In the genomic region with DNA sequence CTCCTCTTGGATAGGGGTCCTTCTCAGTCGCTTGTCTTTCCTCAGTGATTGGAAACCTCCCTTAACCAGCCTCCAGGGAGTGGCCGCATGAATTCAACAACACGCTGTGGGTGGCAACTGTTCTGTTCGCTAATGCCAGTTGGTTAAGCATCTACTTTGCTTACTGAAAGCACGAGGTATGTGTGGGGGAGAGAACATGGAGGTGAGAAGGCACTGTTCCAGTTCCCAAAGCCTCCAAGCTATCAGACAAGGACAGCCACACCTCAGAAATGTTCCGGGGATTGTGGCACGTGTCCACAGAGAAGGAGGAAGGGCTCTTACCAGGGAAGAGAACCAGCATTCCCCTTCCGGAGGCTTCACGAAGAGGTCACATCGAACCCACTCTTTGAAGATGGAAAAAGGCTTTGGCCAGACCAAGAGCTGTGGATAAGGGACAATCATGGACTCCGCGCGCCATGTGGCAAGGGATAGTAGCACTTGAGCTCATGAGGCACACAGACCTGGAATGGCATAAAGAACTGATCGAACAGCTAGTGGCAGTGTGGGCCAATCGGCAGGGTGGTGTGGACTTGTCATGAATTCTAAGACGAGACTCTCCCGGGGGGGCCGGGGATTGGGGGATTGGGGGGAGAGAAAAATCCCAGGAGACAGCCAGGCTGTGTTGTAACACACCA, we compare ENCODE assay signal across 23 mouse cellular contexts. TPM values are rescaled to one million over a fixed set of nuclear protein-coding genes. Genes with fewer than 3 reads are reported as not detected.
DNase-seq lines count a peak whose midpoint lies in the region.
"Had no signal": no experiment of that assay in that cellular context is flagged by ENCODE, and none has a peak within 500 bp of the region (broad histone marks: within the 10 kb centered on the region; RNA-seq: fewer than 3 reads in every experiment).

No protein-coding gene starts in this region.

- DNase-seq in lung, adult 18-20 months = peak; percentile 36 to 56
- no peak for DNase-seq in lung, postnatal 10 days
- DNase-seq in thymus, postnatal 0 days (ENCODE audit: low spot score) = peak; percentile 13
- DNase-seq in thymus, postnatal 14 days = no peak
- peak; percentile 33 for DNase-seq in brain, adult 2 months (ENCODE audit: low read depth, low spot score)
- DNase-seq in adipocyte (ENCODE audit: low spot score) = no peak
- no peak for DNase-seq in left cerebral cortex, postnatal 4 days
- DNase-seq: adrenal gland, postnatal 25 days; cerebellum, postnatal 14 days; embryo, embryonic 11 days; gastrocnemius, postnatal 36 days; heart, postnatal 4 days; kidney, adult 8-10 months; spleen, adult 18-20 months had no signal

- intact Hi-C loops in left cerebral cortex, postnatal 4 days (cut with DNase I) = no loop called here

RNA-seq across cellular contexts. Expression of a gene that starts 29.6 kb away (rescaled TPM):
- 121 and 124 TPM in 2 replicates for polyA plus RNA-seq in thymus, postnatal 0 days (2015; fragmentation: Nextera tagmentation; extraction: Ambion mirVana)
- total RNA-seq in left cerebral cortex, postnatal 4 days (2021) = 10 to 100 TPM; 39.0 to 40.9 TPM

RNA-seq across cellular contexts. Expression of a gene that starts 42.9 kb away (rescaled TPM):
- not detected in 2 replicates for polyA plus RNA-seq in thymus, postnatal 0 days (2015; fragmentation: Nextera tagmentation; extraction: Ambion mirVana)
- not detected for total RNA-seq in left cerebral cortex, postnatal 4 days (2021)
- total RNA-seq: adrenal gland, postnatal 25 days; gastrocnemius, postnatal 36 days; heart, postnatal 4 days; hindbrain, postnatal 0 days; layer of hippocampus, postnatal 10 days; megakaryocyte progenitor cell, adult 5-6 weeks had no signal
- polyA plus RNA-seq: forebrain, embryonic 13.5 days; heart, embryonic 11.5 days; hindbrain, postnatal 0 days; limb, embryonic 13.5 days; liver, embryonic 15.5 days; midbrain, embryonic 13.5 days; stomach, embryonic 15.5 days had no signal

Comparison
In these comparisons a context has a peak if more than half of its experiments do, and no peak if none do; other contexts are left out.
1. DNase-seq: peak in lung, adult 18-20 months (2 of 2), thymus, postnatal 0 days (single experiment) and brain, adult 2 months (single experiment); none in lung, postnatal 10 days (single experiment), thymus, postnatal 14 days (single experiment), adipocyte (single experiment) and left cerebral cortex, postnatal 4 days (single experiment).